Mouse (Mus musculus): Measurements from ENCODE around the gene Zfp984.
"Not testable (repeated sequence)": the region's sequence is repeated elsewhere in the genome, so short reads cannot be mapped to it uniquely, and the experiment has no call there.

DNA sequence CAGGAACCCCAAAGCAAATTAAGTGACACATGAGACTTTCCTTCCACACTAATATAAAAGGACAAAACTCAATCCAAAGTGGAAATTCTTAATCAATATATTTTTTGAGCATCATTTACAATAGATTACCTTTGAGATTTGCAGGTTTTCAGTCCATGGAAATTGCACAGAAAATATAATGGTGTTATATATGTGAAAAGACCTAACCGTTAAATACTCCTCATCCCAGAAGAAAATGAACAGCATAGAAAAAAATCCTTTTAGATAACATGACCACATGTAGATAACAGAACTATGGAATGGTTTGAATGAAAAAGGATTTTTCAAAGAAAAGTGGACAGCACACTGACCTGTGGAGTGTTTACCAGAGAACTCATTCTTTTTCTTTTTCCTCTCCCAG is 14.3 kb downstream of the Zfp984 start:
- not testable (repeated sequence) for TF ChIP-seq POLR2A (IDR thresholded peaks at IDR 0.05; ENCODE audit: low read depth, low read length); CTCF (conservative IDR thresholded peaks at IDR 0.05; ENCODE audit: insufficient read depth, insufficient read length, low read depth, low read length)

Measured in kidney, adult 2 months (tissue).